Comparison of ENCODE assay signal across 16 mouse cellular contexts in genomic region chr2:28912039-28912700, GRCm38 (mm10). TPM values are rescaled to one million over a fixed set of nuclear protein-coding genes. Genes with fewer than 3 reads are reported as not detected.
DNase-seq lines count a peak whose midpoint lies in the region; ATAC-seq and TF ChIP-seq lines count a peak whose summit lies in the region.
"Had no signal": no experiment of that assay in that cellular context is flagged by ENCODE, and none has a peak within 500 bp of the region (broad histone marks: within the 10 kb centered on the region; RNA-seq: fewer than 3 reads in every experiment).

No protein-coding gene starts in this region.

- H3K4me3 ChIP-seq in gastrocnemius, adult 2 months = no peak overlapping the region
- H3K4me3 ChIP-seq in limb, embryonic 11.5 days (ENCODE audit: low read depth, low read length) = no peak overlapping the region
- H3K4me3 ChIP-seq: layer of hippocampus, adult 2 months; limb, embryonic 12.5 days had no signal

- H3K9me3 ChIP-seq in limb, embryonic 11.5 days (ENCODE audit: control insufficient read depth, low read length) = no peaks in the 10 kb centered on the region
- H3K9me3 ChIP-seq: limb, embryonic 12.5 days had no signal

- ATAC-seq in limb, embryonic 11.5 days (ENCODE audit: insufficient number of reproducible peaks, low FRiP score, low TSS enrichment, low read depth) = no peak

- H3K36me3 ChIP-seq in limb, embryonic 11.5 days (ENCODE audit: control insufficient read depth, insufficient read depth, low read length) = no peaks in the 10 kb centered on the region
- H3K36me3 ChIP-seq: limb, embryonic 12.5 days had no signal

- H3K4me1 ChIP-seq in limb, embryonic 11.5 days (ENCODE audit: control insufficient read depth, insufficient read depth, low read length) = peaks cover 8% of the 10 kb centered on the region

- peak; percentile 15 for DNase-seq in gastrocnemius, postnatal 10 days
- no peak for DNase-seq in gastrocnemius, adult 2 months
- peak; percentile 14 for DNase-seq in forelimb bud, embryonic 11.5 days (ENCODE audit: low read depth, low spot score)
- peak; percentile 50 for DNase-seq in limb, embryonic 11.5 days (ENCODE audit: low spot score)
- peak; percentile 44 for DNase-seq in retina, embryonic 14.5 days (ENCODE audit: low spot score)
- DNase-seq in left cerebral cortex, postnatal 10 days (ENCODE audit: extremely low spot score in 1 of 2, low spot score in 2 of 2) = no peak
- no peak for DNase-seq in heart, postnatal 14 days
- DNase-seq: kidney, adult 18-20 months; lung, adult 2 months had no signal

- no peak overlapping the region for H3K9ac ChIP-seq in limb, embryonic 11.5 days (ENCODE audit: low read length)
- H3K9ac ChIP-seq: limb, embryonic 12.5 days had no signal

- WGBS in limb, embryonic 11.5 days = 2% methylated on average over 33 of the region's 33 CpGs

- H3K27me3 ChIP-seq in limb, embryonic 11.5 days (ENCODE audit: control insufficient read depth, insufficient read depth, low read length) = peaks cover 95% of the 10 kb centered on the region

- H3K27ac ChIP-seq in gastrocnemius, adult 2 months = no peak overlapping the region
- H3K27ac ChIP-seq in limb, embryonic 11.5 days (replicated peaks; ENCODE audit: low read depth, low read length) = no peak overlapping the region
- H3K27ac ChIP-seq: layer of hippocampus, adult 2 months; limb, embryonic 12.5 days had no signal

- TF ChIP-seq CTCF in gastrocnemius, adult 2 months (IDR thresholded peaks at IDR 0.05) = no peak

- intact Hi-C loops in gastrocnemius, adult 2 months (cut with DNase I) = no loop called here
- intact Hi-C loops in left cerebral cortex, postnatal 10 days (cut with DNase I) = no loop called here
- intact Hi-C loops in heart, postnatal 14 days (cut with DNase I) = no loop called here

- no peak overlapping the region for H3K4me2 ChIP-seq in limb, embryonic 11.5 days (ENCODE audit: low read depth, severe bottlenecking)
- H3K4me2 ChIP-seq: limb, embryonic 12.5 days had no signal

RNA-seq across cellular contexts. Expression of gene Barhl1, which starts 4.3 kb away (rescaled TPM):
- total RNA-seq in gastrocnemius, postnatal 10 days (2021) = not detected
- total RNA-seq in gastrocnemius, adult 2 months (2021) = not detected
- polyA plus RNA-seq in limb, embryonic 11.5 days (2014; fragmentation: Nextera tagmentation; extraction: Ambion mirVana) = not detected in 2 replicates
- not detected for total RNA-seq in left cerebral cortex, postnatal 10 days (2021)
- total RNA-seq in heart, postnatal 14 days (2021) = not detected
- total RNA-seq: gastrocnemius, postnatal 4 days; layer of hippocampus, adult 2 months; megakaryocyte-erythroid progenitor cell, adult 5-6 weeks had no signal
- polyA plus RNA-seq: heart, postnatal 0 days; limb, embryonic 12.5 days; small intestine, adult 2 months; stomach, embryonic 16.5 days had no signal

Comparison
In these comparisons a context has a peak if more than half of its experiments do, and no peak if none do; other contexts are left out.
1. DNase-seq: peak in gastrocnemius, postnatal 10 days (single experiment), forelimb bud, embryonic 11.5 days (single experiment), limb, embryonic 11.5 days (single experiment) and retina, embryonic 14.5 days (single experiment); none in gastrocnemius, adult 2 months (single experiment), left cerebral cortex, postnatal 10 days (0 of 2) and heart, postnatal 14 days (0 of 2).